Mouse (Mus musculus): Measurements from ENCODE around the gene Clcn6. TPM values are rescaled to one million over a fixed set of nuclear protein-coding genes. Genes with fewer than 3 reads are reported as not detected.

Clcn6 gene
- polyA plus RNA-seq, 1 experiment from 2014 or later, result 6.6 TPM

- Histone ChIP-seq H3K9ac (no peak overlapping the region), H3K9me3 (replicated peaks) (no peaks in the 10 kb centered on the region), H3K27ac (no peak overlapping the region), H3K36me3 (peaks cover 41% of the 10 kb centered on the region), H3K4me2 (no peak overlapping the region), H3K4me3 (no peak overlapping the region), H3K27me3 (no peaks in the 10 kb centered on the region), H3K4me1 (replicated peaks) (peaks cover 16% of the 10 kb centered on the region)
- ATAC-seq (replicated peaks; ENCODE audit: insufficient number of reproducible peaks, insufficient read depth, low FRiP score, low read depth), result no peak
- 72% methylated on average over 7 of the region's 7 CpGs for WGBS
Measured at GRCm38 (mm10) chr4:148004361-148004760, 34.3 kb downstream of the Clcn6 start.

- no peak overlapping the region for H3K27ac ChIP-seq
- H3K27me3 ChIP-seq, result no peaks in the 10 kb centered on the region; the same call in 1 of the 2 replicates
- peaks cover 21% of the 10 kb centered on the region for H3K4me1 ChIP-seq (replicated peaks)
- H3K4me3 ChIP-seq, result 0 out of 2 replicates have a peak overlapping the region, but pooled peaks have one; percentile 23
- peaks cover 18% of the 10 kb centered on the region for H3K36me3 ChIP-seq
- no peak overlapping the region for H3K9ac ChIP-seq
- H3K4me2 ChIP-seq, result no peak overlapping the region
- no peaks in the 10 kb centered on the region for H3K9me3 ChIP-seq (replicated peaks)
- WGBS, result 32% methylated on average over 8 of the region's 8 CpGs
- ATAC-seq (replicated peaks; ENCODE audit: insufficient number of reproducible peaks, insufficient read depth, low FRiP score, low read depth), result no peak
Measured at GRCm38 (mm10) chr4:148001866-148002265, 36.8 kb downstream of the Clcn6 start.

- peak overlapping the region; percentile 33; the same call in 1 of the 2 replicates for H3K27ac ChIP-seq
- H3K4me1 ChIP-seq (replicated peaks), result peaks cover 21% of the 10 kb centered on the region
- H3K27me3 ChIP-seq, result no peaks in the 10 kb centered on the region; the same call in 1 of the 2 replicates
- peaks cover 11% of the 10 kb centered on the region for H3K36me3 ChIP-seq
- no peaks in the 10 kb centered on the region for H3K9me3 ChIP-seq (replicated peaks)
- 68% methylated on average over 17 of the region's 17 CpGs for WGBS
- no peak for ATAC-seq (replicated peaks; ENCODE audit: insufficient number of reproducible peaks, insufficient read depth, low FRiP score, low read depth)
- no peak overlapping the region for H3K9ac ChIP-seq
- peak overlapping the region; percentile 23 for H3K4me3 ChIP-seq
- H3K4me2 ChIP-seq, result no peak overlapping the region
Measured at GRCm38 (mm10) chr4:148001013-148001789, 37.4 kb downstream of the Clcn6 start.

- peaks cover 21% of the 10 kb centered on the region for H3K4me1 ChIP-seq (replicated peaks)
- H3K4me2 ChIP-seq, result peak within 1 kb of the TSS; percentile 1; the same call in 1 of the 2 replicates
- peak; percentile 68 for ATAC-seq (replicated peaks; ENCODE audit: insufficient number of reproducible peaks, insufficient read depth, low FRiP score, low read depth)
- H3K4me3 ChIP-seq, result peak within 1 kb of the TSS; percentile 23
- WGBS, result 19% methylated on average over 12 of the region's 12 CpGs
- H3K9ac ChIP-seq, result no peak within 1 kb of the TSS
- peak within 1 kb of the TSS; percentile 37 for H3K27ac ChIP-seq
- no peaks in the 10 kb centered on the region for H3K9me3 ChIP-seq (replicated peaks)
- no peaks in the 10 kb centered on the region; the same call in 1 of the 2 replicates for H3K27me3 ChIP-seq
- peaks cover 2% of the 10 kb centered on the region; the same call in 1 of the 2 replicates for H3K36me3 ChIP-seq
Measured at GRCm38 (mm10) chr4:148000202-148000772, 38.3 kb downstream of the Clcn6 start, which contains the start of gene Nppa. Gene Nppa (plus strand): TSS chr4:148000722.

- Histone ChIP-seq H3K27me3 (no peaks in the 10 kb centered on the region; the same call in 1 of the 2 replicates), H3K9me3 (replicated peaks) (no peaks in the 10 kb centered on the region), H3K27ac (no peak overlapping the region), H3K4me1 (replicated peaks) (peaks cover 14% of the 10 kb centered on the region), H3K36me3 (no peaks in the 10 kb centered on the region), H3K4me2 (no peak overlapping the region), H3K4me3 (no peak overlapping the region), H3K9ac (no peak overlapping the region)
- ATAC-seq (replicated peaks; ENCODE audit: insufficient number of reproducible peaks, insufficient read depth, low FRiP score, low read depth), result no peak
- WGBS, result 78% methylated on average over 3 of the region's 3 CpGs
Measured at GRCm38 (mm10) chr4:147995311-147995710, 43.3 kb downstream of the Clcn6 start.

GRCm38 (mm10) chr4:147993571-147994095, 45.0 kb downstream of the Clcn6 start:
- Histone ChIP-seq H3K36me3 (no peaks in the 10 kb centered on the region), H3K9me3 (replicated peaks) (no peaks in the 10 kb centered on the region), H3K4me3 (no peak overlapping the region), H3K4me1 (replicated peaks) (no peaks in the 10 kb centered on the region), H3K4me2 (no peak overlapping the region), H3K9ac (no peak overlapping the region), H3K27me3 (no peaks in the 10 kb centered on the region; the same call in 1 of the 2 replicates), H3K27ac (no peak overlapping the region)
- ATAC-seq (replicated peaks; ENCODE audit: insufficient number of reproducible peaks, insufficient read depth, low FRiP score, low read depth), result no peak
- WGBS, result 63% methylated on average over 7 of the region's 7 CpGs

GRCm38 (mm10) chr4:147985205-147986132, 53.2 kb downstream of the Clcn6 start, which contains the start of gene Nppb:
Gene Nppb (plus strand): TSS chr4:147985788.
- H3K9me3 ChIP-seq (replicated peaks), result no peaks in the 10 kb centered on the region
- 12% methylated on average over 20 of the region's 20 CpGs for WGBS
- ATAC-seq (replicated peaks; ENCODE audit: insufficient number of reproducible peaks, insufficient read depth, low FRiP score, low read depth), result peak; percentile 90
- H3K9ac ChIP-seq, result peak within 1 kb of the TSS; percentile 54
- H3K4me2 ChIP-seq, result peak within 1 kb of the TSS; percentile 61
- 0 out of 2 replicates have a peak, but pooled peaks cover 3% of the 10 kb centered on the region for H3K27me3 ChIP-seq
- H3K4me1 ChIP-seq (replicated peaks), result peaks cover 14% of the 10 kb centered on the region
- peak within 1 kb of the TSS; percentile 49 for H3K4me3 ChIP-seq
- H3K27ac ChIP-seq, result peak within 1 kb of the TSS; percentile 81
- no peaks in the 10 kb centered on the region for H3K36me3 ChIP-seq

- H3K4me2 ChIP-seq, result no peak overlapping the region
- WGBS, result 41% methylated on average over 7 of the region's 7 CpGs
- peak; percentile 86 for ATAC-seq (replicated peaks; ENCODE audit: insufficient number of reproducible peaks, insufficient read depth, low FRiP score, low read depth)
- H3K4me1 ChIP-seq (replicated peaks), result peaks cover 6% of the 10 kb centered on the region
- H3K9me3 ChIP-seq (replicated peaks), result no peaks in the 10 kb centered on the region
- H3K36me3 ChIP-seq, result no peaks in the 10 kb centered on the region
- H3K9ac ChIP-seq, result no peak overlapping the region
- H3K27ac ChIP-seq, result peak overlapping the region; percentile 81
- H3K27me3 ChIP-seq, result 0 out of 2 replicates have a peak, but pooled peaks cover 4% of the 10 kb centered on the region
- no peak overlapping the region for H3K4me3 ChIP-seq
Measured at GRCm38 (mm10) chr4:147979441-147979860, 59.2 kb downstream of the Clcn6 start.

GRCm38 (mm10) chr4:147978391-147978790, 60.2 kb downstream of the Clcn6 start:
- ATAC-seq (replicated peaks; ENCODE audit: insufficient number of reproducible peaks, insufficient read depth, low FRiP score, low read depth), result no peak
- H3K9ac ChIP-seq, result no peak overlapping the region
- 81% methylated on average over 6 of the region's 6 CpGs for WGBS
- peaks cover 6% of the 10 kb centered on the region for H3K4me1 ChIP-seq (replicated peaks)
- H3K4me2 ChIP-seq, result no peak overlapping the region
- H3K36me3 ChIP-seq, result no peaks in the 10 kb centered on the region
- H3K27ac ChIP-seq, result no peak overlapping the region
- 0 out of 2 replicates have a peak, but pooled peaks cover 4% of the 10 kb centered on the region for H3K27me3 ChIP-seq
- no peak overlapping the region for H3K4me3 ChIP-seq
- no peaks in the 10 kb centered on the region for H3K9me3 ChIP-seq (replicated peaks)

GRCm38 (mm10) chr4:147977726-147978125, 60.9 kb downstream of the Clcn6 start:
- WGBS, result 70% methylated on average over 4 of the region's 4 CpGs
- no peak overlapping the region for H3K4me2 ChIP-seq
- H3K27me3 ChIP-seq, result 0 out of 2 replicates have a peak, but pooled peaks cover 4% of the 10 kb centered on the region
- H3K27ac ChIP-seq, result no peak overlapping the region
- no peaks in the 10 kb centered on the region for H3K36me3 ChIP-seq
- no peak overlapping the region for H3K9ac ChIP-seq
- no peaks in the 10 kb centered on the region for H3K9me3 ChIP-seq (replicated peaks)
- no peak for ATAC-seq (replicated peaks; ENCODE audit: insufficient number of reproducible peaks, insufficient read depth, low FRiP score, low read depth)
- no peak overlapping the region for H3K4me3 ChIP-seq
- H3K4me1 ChIP-seq (replicated peaks), result peaks cover 6% of the 10 kb centered on the region
